In genomic region chr10:86819649-86820165, GRCm38 (mm10) we compare ENCODE assay signal across 8 mouse cellular contexts. TPM values are rescaled to one million over a fixed set of nuclear protein-coding genes. Genes with fewer than 3 reads are reported as not detected.
DNase-seq lines count a peak whose midpoint lies in the region; ATAC-seq lines count a peak whose summit lies in the region.

No protein-coding gene starts in this region.

- peak overlapping the region; percentile 50 for H3K9ac ChIP-seq in heart, embryonic 16.5 days (ENCODE audit: low read length)
- H3K9ac ChIP-seq in lung, embryonic 16.5 days (ENCODE audit: low read length) = no peak overlapping the region; the same call in none of the 2 replicates
- no peak overlapping the region for H3K9ac ChIP-seq in stomach, embryonic 15.5 days

- H3K27ac ChIP-seq in heart, embryonic 16.5 days (ENCODE audit: low read length) = peak overlapping the region; percentile 85
- H3K27ac ChIP-seq in lung, embryonic 16.5 days (ENCODE audit: low read length) = peak overlapping the region; percentile 28
- H3K27ac ChIP-seq in stomach, embryonic 15.5 days = peak overlapping the region; percentile 73

- DNase-seq in cerebellum, postnatal 10 days = peak; percentile 62 to 67
- no peak for DNase-seq in cerebellum, postnatal 25 days
- peak; percentile 34 for DNase-seq in embryo, embryonic 11.5 days (ENCODE audit: low read depth, low spot score)
- DNase-seq in cerebellum, adult 9-11 months = no peak
- no peak for DNase-seq in gastrocnemius, adult 18-20 months (ENCODE audit: low spot score)

- no peaks in the 10 kb centered on the region for H3K9me3 ChIP-seq in heart, embryonic 16.5 days (replicated peaks; ENCODE audit: control insufficient read depth, low read length)
- no peaks in the 10 kb centered on the region for H3K9me3 ChIP-seq in lung, embryonic 16.5 days (ENCODE audit: control insufficient read depth, low read length)
- no peaks in the 10 kb centered on the region for H3K9me3 ChIP-seq in stomach, embryonic 15.5 days

- ATAC-seq in heart, embryonic 16.5 days (replicated peaks; ENCODE audit: extremely low read depth, insufficient read depth, low FRiP score) = peak; percentile 66
- ATAC-seq in lung, embryonic 16.5 days (ENCODE audit: low read depth) = peak; percentile 52
- no peak for ATAC-seq in stomach, embryonic 15.5 days (ENCODE audit: insufficient read depth, low FRiP score, low read depth)

- peaks cover 27% of the 10 kb centered on the region for H3K4me1 ChIP-seq in heart, embryonic 16.5 days (ENCODE audit: control insufficient read depth, insufficient read depth, low read length)
- peaks cover 6% of the 10 kb centered on the region; the same call in 1 of the 2 replicates for H3K4me1 ChIP-seq in lung, embryonic 16.5 days (replicated peaks; ENCODE audit: control insufficient read depth, insufficient read depth, low read length)
- H3K4me1 ChIP-seq in stomach, embryonic 15.5 days = peaks cover 10% of the 10 kb centered on the region; the same call in 1 of the 2 replicates

- no peak overlapping the region for H3K4me3 ChIP-seq in heart, embryonic 16.5 days (ENCODE audit: low read length)
- H3K4me3 ChIP-seq in lung, embryonic 16.5 days (ENCODE audit: low read length) = no peak overlapping the region
- no peak overlapping the region for H3K4me3 ChIP-seq in stomach, embryonic 15.5 days (replicated peaks)

- peaks cover 17% of the 10 kb centered on the region for H3K36me3 ChIP-seq in heart, embryonic 16.5 days (ENCODE audit: control insufficient read depth, insufficient read depth)
- H3K36me3 ChIP-seq in lung, embryonic 16.5 days (ENCODE audit: control insufficient read depth, insufficient read depth, low read length) = 0 out of 2 replicates have a peak, but pooled peaks cover 5% of the 10 kb centered on the region
- H3K36me3 ChIP-seq in stomach, embryonic 15.5 days = no peaks in the 10 kb centered on the region

- no peak overlapping the region for H3K4me2 ChIP-seq in heart, embryonic 16.5 days (ENCODE audit: low read depth, low read length)
- no peak overlapping the region for H3K4me2 ChIP-seq in lung, embryonic 16.5 days (ENCODE audit: low read depth, low read length)
- H3K4me2 ChIP-seq in stomach, embryonic 15.5 days = no peak overlapping the region

- WGBS in heart, embryonic 16.5 days = 23% methylated on average over 8 of the region's 8 CpGs
- 37% methylated on average over 8 of the region's 8 CpGs for WGBS in lung, embryonic 16.5 days
- WGBS in stomach, embryonic 15.5 days = 46% methylated on average over 8 of the region's 8 CpGs

- H3K27me3 ChIP-seq in heart, embryonic 16.5 days (ENCODE audit: control insufficient read depth, insufficient read depth, low read length) = no peaks in the 10 kb centered on the region
- no peaks in the 10 kb centered on the region for H3K27me3 ChIP-seq in lung, embryonic 16.5 days (ENCODE audit: control insufficient read depth, insufficient read depth, low read depth, low read length)
- H3K27me3 ChIP-seq in stomach, embryonic 15.5 days (replicated peaks) = no peaks in the 10 kb centered on the region

RNA-seq across cellular contexts. Expression of gene Nt5dc3, which starts 40.9 kb away (rescaled TPM):
- 4.8 and 5.0 TPM in 2 replicates for polyA plus RNA-seq in heart, embryonic 16.5 days (2015; fragmentation: Nextera tagmentation; extraction: Ambion mirVana)
- 1.7 and 1.9 TPM in 2 replicates for polyA plus RNA-seq in lung, embryonic 16.5 days (2015; fragmentation: Nextera tagmentation; extraction: Ambion mirVana)
- 1.5 and 1.8 TPM in 2 replicates for polyA plus RNA-seq in stomach, embryonic 15.5 days (2015; fragmentation: Nextera tagmentation; extraction: Ambion mirVana)
- 10 to 100 TPM; 47.6 to 52.8 TPM for total RNA-seq in gastrocnemius, adult 18-20 months (2021)

RNA-seq across cellular contexts. Expression of gene Gm49358, which starts 55.9 kb away (rescaled TPM):
- not detected in 2 replicates for polyA plus RNA-seq in heart, embryonic 16.5 days (2015; fragmentation: Nextera tagmentation; extraction: Ambion mirVana)
- polyA plus RNA-seq in lung, embryonic 16.5 days (2015; fragmentation: Nextera tagmentation; extraction: Ambion mirVana) = not detected in 2 replicates
- not detected in 2 replicates for polyA plus RNA-seq in stomach, embryonic 15.5 days (2015; fragmentation: Nextera tagmentation; extraction: Ambion mirVana)
- 10 to 100 TPM; 20.6 to 24.9 TPM for total RNA-seq in gastrocnemius, adult 18-20 months (2021)

Comparison
In these comparisons a context has a peak if more than half of its experiments do, and no peak if none do; other contexts are left out.
1. DNase-seq: peak in cerebellum, postnatal 10 days (2 of 2) and embryo, embryonic 11.5 days (single experiment); none in cerebellum, postnatal 25 days (0 of 2), cerebellum, adult 9-11 months (single experiment) and gastrocnemius, adult 18-20 months (single experiment).
2. H3K27ac ChIP-seq: peak in every context shown above with its lines; median percentile 85 in heart, embryonic 16.5 days; 73 in stomach, embryonic 15.5 days; 28 in lung, embryonic 16.5 days.